Mouse (Mus musculus) brain, embryonic 14.5 days (tissue): ENCODE measurements at regions not wholly inside any gene's neighbourhood (a gene's known extent, or its start where the extent isn't known, plus 50 kb on each side); places are given as distances from the start of the nearest gene placed in this dataset.

Experiments used
- DNase-seq: peaks from one replicate; pipeline ENCODE4 v3.0.0-alpha.2; 2011; ENCODE audit warnings: low read depth
- CTCF ChIP-seq: fragments of 200-500 bp; IDR thresholded peaks from 2 replicates; pipeline ENCODE4 v1.5.1; 2012; ENCODE audit warnings: inconsistent platforms, mild to moderate bottlenecking, moderate library complexity, borderline replicate concordance; ENCODE audit not compliant: insufficient read depth, insufficient read length; ENCODE audit errors: extremely low read depth
- POLR2A ChIP-seq: fragments of 200-500 bp; IDR thresholded peaks from 2 replicates; pipeline ENCODE4 v1.6.1; 2012; ENCODE audit warnings: mild to moderate bottlenecking, inconsistent platforms, borderline replicate concordance; ENCODE audit not compliant: poor library complexity, insufficient read depth, insufficient read length, severe bottlenecking; ENCODE audit errors: extremely low read depth

GRCm38 (mm10) chr1:124338648-124339047 lies 293.3 kb upstream of the Dpp10 start:
- TF ChIP-seq CTCF (no peak), POLR2A (no peak)

GRCm38 (mm10) chr1:124332294-124332693 lies 286.9 kb upstream of the Dpp10 start:
- no peak for TF ChIP-seq CTCF
- no peak for TF ChIP-seq POLR2A
- DNase-seq = peak; percentile 26

More at GRCm38 (mm10) chr1:124338648-124339047, 293.3 kb upstream of the Dpp10 start:
- no peak for DNase-seq
